Mouse (Mus musculus): ENCODE results near the gene Pde12.
A peak's percentile ranks its signal among the peaks of the same experiment; 100 is the strongest.

Pde12 gene

DNA sequence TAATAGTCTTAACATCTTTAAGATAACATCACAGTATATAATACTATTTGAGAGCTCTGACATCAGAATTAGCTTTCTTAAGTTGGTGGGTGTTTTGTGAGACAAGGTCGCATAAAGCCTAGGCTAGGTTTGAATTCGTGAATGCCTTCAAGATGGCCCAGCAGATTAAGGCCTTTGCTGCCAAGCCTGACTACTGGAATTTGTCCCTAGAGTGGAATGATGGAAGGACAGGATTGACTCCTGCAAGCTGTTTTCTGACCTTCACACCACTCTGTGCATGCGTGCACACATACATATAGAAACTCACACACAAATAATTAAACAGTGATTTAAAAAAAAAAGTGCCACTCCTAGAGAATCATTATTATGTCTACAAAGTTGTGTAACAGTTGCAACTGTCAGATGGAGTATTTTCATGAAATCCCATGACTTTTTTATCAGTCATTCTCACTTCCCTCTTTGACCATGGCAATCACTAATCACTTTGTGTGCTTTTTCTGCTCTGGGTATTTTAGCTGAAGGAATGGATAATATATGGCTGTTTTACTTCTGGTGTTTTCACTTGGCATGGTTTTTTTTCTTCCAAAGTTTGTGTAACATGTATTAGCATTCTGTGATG, 26.6 kb downstream of the Pde12 start:
- DNase-seq, result no peak

DNA sequence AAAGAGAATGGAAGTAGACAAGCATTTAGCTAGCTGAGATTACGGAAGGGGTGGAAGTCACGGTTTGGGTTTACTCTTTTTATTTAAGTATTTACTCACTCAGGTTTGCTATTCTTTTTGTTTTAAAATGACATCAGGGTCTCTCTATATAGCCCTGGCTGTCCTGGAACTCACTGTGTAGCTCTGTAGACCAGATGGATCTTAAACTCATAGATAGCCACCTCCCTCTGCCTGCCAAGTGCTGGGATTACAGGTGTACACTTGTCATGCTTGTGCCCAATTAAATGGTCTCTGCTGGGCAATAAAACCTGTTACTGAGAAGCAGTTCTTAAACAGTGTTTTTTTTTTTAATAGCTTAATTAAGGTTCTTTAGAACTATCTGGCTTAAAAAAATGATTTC, 29.7 kb downstream of the Pde12 start:
- peak; percentile 30 for DNase-seq

DNA sequence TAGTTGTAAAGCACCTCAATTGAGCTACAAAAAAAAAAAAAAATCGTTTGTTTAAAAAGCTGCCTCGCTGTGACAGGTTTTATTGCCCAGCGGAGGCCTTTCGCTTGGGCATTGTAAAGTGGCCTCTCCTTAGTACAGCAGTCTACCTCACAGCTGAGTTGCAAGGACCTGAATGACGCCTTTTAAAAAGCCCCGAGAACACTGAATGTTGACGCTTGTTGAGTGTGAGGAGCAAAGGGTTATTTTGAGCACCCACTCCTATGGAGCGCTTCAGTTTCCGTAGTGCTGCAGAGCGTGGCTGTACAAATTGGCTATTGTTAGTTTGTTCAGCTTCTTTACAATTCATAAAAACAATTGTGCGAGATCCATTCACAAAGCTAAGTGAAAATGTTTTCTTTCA, 30.4 kb downstream of the Pde12 start:
- DNase-seq, result peak; percentile 17

DNA sequence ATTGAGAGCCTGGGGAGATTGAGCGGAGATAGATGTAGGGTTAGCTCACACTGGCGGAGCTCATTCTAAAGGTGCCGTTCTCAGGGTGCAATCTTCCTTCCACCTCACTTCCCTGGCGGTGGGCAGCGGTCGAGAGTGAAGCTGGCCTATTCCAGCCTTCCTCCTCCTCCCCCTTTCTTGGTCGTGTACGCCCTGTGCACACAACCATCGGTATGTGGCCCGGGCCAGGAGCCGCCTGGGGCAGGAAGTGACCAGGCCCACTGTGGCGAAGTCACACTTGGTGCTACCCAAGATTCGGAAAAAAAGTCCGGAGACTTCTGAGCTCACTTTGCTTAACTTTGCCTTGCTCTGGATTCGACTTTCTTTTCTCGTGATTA, 31.0 kb downstream of the Pde12 start:
- peak; percentile 79 for DNase-seq

DNA sequence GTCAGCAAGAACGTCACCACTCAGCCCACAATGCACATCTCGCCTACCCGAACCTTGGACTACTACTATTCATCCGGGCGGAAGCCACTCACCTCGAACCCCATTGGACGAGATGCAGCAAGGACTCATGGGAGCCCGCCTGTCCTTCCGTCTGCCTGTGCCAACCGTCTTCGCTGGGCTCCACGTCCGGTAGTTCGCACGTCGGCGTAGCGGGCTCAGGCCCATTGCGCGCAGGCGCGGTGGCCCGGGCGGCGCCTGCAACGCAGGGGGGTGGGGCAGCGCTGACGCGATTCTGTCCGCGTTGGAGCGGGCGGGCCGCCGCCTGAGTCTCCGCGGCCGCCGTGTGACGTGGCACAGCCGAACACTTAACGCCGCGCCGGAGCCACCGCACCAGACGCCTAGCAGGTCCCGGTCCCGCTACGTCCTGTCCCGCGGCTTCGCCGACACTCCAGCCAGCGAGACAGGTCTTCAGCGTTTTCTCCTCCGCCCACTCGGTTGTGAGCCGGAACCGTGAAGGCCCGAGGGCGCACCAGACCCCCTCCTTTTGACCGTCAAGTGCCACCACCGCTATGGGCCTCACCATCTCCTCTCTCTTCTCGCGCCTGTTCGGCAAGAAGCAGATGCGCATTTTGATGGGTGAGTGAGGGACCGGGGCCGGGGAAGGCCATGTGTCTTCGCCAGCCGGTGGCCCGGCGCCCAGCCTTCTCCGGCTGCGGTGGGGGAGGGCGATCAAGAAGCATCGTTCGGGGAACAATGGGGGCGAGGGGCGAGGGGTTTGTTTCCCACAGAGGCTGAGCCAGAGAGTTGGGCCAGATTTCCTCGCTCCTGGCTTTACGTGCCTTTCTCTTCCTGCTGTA, 31.6 kb downstream of the Pde12 start, which contains the start of gene Arf4:
Gene Arf4, plus strand, starts transcription at position 224 of the 857 bp plus-strand sequence.
- peak; percentile 99 for DNase-seq

DNA sequence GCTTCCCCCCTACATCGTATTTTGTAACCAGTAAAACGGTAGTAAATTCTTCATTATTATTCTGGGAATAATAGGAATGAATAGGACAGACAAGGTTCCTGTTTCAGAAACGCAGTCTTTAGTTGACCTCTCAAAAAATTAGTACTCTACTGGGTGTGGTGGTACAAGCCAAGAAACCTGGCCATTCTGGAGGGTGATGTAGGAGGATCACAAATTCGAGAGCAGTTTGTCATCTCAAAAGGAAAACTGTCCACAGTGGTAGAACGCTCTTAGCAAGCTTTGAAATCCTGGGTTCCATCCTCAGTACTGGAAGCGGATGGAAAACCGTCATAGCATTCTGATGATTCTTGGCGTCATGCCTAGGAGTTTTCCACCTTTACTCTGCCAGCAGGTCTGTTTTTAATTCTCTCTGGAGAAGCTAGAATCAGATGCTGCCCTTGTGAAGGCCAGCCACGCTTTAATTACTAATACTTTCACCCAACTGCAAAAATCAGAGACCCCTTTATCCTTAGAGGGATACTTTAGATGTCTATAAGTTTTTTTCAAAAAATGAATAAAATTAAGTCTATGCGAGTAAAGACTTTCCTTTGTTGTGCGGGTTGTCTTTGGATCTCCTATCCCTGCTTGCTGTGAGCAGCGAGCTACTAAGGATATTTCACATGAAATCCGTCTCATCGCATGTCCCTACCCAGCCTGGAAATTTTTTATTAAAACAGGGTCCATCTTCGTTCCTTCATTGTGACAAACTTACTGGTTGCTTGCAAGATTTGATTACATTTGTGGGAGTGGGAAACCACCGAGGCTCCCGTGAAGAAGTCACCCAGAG, 32.4 kb downstream of the Pde12 start:
- DNase-seq, result peak; percentile 60

DNA sequence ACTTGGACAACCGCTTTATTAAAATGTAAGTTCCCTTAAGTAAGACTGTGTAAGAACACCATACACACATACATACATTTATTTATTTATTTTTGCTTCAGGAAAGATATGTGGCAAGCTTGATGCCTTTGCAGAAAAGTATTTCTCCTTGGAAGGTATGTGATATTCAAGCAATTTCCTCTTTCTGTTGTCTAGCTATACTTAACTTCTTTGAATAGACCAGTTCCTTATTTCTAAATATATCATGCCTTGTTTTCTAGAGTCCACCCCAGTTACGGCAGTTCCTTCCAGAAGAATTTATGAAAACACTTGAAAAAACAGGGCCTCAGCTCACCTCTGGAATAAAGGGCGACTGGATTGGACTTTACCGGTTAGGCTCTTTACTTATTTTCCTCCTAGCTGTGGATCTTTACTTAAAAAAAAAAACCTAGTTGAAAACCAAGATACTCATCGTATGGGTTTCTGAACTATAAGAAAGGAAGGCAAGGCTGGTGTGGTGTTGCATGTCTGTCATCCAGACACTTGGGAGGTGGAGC, 43.0 kb downstream of the Pde12 start:
- no peak for DNase-seq

DNA sequence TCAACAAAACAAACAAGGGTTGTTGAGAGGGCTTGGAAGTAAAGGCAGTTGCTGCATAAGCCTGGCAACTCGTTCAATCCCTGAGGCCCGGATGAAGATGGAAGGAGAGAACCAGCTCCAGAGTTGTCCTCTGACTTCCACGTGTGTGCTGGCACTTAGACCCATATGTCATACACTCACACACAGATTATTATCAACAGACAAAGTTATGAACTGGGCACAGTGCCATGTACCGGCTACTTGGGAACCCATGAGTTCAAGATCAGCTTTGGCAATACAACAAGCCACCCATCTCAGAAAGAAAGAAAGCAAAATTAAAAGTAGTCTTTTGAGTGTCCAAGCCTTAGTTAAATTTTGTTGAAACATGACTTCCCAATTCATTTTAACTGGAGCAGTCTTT, 44.4 kb downstream of the Pde12 start:
- no peak for DNase-seq

DNA sequence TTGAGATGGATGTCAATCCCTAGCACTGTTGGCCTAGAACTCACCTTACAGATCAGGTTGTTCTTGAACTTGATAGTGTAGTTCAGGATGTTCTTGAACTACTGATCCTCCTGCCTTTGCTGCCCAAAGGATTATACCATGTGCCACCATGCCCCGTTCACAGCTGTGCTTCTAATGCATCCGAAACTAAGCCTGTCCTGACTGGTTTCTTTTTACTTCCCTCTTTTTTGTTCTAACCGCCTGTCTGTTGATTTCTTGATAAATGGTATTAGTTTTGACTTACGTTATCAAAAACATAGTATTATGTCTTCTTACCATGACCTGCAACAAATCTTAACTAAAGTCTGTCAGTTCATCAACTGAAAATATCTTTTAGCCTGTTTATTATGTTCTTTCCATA, 59.0 kb downstream of the Pde12 start:
- DNase-seq, result no peak

Data from kidney, postnatal 10 days (tissue).